Mouse (Mus musculus) monocyte, adult 2 months (primary cell): ENCODE results near the gene Mknk1.

Experiments used
- DNase-seq, 2 experiments: peaks; one replicate each; pipeline ENCODE4 v3.0.0; 2022; ENCODE audit warnings: low spot score in 2 of 2, low read depth in 1 of 2

The Mknk1 gene

DNA sequence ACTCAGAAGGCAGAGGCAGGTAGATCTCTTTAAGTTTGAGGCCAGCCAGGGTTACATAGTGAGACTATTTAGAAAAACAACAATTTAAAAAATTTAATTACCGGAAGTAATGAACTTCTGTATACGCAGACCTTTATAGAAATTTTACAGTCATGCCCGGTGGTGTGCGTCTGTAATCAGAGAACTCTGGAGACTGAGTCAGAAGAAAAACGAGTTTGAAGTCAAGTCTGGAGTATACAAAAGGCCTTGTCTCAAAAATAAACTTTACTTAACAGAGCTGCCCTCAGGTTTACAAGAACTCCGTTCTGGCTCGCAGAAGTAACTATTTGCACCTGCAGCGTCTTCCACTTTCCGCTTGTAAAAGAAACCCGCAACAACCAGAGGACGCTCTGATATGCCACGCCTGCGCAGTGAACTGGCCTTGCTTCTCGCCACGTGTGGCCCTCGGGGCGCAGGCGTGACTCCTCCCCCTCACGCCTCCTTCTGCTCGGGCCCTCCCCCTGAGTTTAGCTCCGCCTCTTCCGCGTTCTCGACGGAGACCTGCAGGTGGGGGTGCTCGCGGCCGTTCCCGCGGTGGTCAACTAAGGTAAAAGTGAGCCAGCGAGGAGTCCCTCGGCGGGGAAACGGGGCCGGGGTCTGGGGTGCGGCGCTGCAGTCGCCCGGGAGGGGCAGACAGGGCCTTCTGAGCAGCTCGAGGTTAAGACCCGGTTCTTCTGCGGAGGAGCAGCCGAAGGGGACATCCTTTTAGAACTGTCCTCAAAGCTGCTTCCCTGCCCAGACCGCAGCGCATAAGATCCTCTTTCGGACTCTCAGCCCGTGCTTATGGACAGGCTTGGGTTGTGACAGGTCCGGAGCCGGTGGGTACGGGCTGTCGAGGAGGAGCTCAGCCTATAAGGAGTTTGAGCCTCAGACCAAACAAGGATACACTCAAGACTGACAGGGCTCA, at the start of gene Mknk1:
TSS of gene Mknk1 (plus strand) at position 503 of the 946 bp plus-strand sequence.
- DNase-seq = peak; percentile 74 to 87

DNA sequence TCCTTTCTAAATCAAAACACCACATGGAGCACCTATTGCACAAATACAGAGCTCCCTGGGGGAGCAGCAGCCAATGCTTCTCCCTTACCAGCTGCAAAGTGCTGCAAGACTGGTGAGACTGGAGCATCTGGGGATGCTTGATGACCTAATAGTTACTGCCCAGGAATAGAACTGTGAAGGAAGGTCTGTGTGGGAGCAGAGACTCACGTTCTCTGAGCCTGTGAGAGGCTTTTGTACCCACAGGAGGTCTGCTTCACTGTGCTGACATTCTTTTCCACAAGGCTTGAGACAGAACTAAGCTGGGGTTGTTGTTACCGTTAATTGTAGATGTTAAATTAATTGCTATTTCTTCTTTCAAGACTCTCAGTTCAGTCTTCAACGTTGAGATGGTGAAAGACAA, 48.1 kb upstream of the Mknk1 start:
- no peak for DNase-seq

DNA sequence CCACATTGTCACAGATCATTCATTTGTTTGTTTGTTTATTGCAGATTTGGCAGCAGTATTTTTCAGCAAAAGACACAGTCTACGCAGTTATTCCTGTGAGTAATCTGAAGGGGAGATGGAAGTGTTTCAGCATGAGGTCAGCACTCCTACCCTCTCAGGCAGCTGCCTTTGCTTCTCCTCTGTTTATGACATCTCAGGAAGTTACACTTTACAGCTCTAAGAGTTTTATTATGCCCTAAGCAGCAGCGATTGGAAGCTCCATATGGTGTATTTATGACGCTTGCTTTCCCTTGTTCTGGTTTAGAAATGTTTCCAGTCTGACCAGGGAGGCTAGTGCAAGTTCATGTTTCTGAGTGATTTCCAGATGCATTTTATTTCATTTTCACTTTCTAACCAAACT, 43.6 kb upstream of the Mknk1 start:
- DNase-seq = no peak

DNA sequence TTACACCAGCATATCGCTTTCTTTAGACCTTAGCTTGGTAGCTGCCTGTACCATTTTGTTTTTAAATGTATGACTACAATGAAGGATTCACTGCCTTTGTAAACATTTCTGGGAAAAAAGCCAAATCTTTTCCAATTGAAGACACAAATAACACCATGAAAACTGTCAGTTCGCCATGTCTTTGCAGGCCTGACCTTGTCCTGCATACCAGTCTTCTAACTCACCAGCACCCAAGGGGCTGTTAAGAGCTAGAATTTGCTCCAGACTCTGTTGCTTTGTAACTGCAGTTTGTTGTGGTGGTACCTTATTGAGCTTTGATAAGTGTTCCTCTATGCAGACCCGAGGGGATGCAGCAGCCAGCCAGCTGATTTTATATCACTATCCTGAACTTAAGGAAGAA, 39.0 kb upstream of the Mknk1 start:
- DNase-seq = no peak

DNA sequence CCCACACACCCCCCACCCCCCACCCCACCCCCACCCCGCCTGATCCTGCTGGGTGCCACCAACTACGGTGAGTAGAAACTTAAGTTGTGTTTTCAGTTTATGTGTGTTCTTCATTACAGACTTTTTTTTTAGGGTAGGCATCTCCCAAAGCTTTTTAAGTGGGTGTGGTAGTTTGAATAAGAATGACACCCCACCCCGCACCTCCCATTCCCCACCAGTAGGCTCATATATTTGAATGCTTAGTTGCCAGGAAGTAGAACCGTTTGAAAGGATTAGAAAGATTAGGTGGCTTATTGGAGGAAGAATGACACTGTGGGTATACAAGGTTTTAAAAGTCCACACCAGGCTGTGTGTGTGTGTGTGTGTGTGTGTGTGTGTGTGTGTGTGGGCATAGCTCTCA, 26.7 kb upstream of the Mknk1 start:
- no peak for DNase-seq

DNA sequence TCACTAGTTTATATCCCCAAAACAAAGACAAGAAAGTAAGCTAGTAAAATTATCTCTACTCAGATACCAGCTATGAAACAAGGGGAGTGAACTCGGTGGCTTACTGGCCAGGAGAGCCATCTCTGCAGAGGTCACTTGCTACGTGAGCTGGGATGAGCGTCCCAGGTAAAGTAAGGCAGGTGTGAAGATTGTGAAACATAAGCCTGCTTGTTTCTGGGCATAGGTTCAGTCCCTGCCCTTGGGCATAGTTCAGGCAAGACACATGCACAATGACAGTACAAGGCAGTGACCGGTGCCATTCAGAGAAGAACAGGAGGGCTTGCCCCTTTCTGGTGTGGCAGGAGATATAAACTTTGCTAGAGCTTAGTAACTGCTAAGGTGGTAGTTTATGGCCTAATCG, 23.4 kb upstream of the Mknk1 start:
- DNase-seq = no peak

DNA sequence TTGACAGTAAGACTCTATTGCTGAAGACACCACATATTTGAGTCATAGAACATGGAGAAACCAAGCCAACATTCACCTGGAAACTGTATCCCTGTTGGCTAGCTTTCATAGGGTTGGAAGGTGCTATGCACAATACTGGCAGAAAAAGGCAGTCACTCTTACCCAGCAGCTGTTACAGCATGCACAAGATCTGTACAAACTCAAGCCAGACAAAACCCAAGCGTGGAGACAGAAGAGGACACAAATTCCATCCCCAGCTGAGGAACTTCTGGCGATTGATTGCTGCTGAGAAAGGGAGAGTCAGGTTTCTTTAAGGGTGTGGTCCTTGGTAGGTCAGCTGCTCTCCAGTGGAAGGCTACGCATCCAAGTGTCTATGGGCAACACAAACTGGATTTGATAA, 18.8 kb upstream of the Mknk1 start:
- DNase-seq = no peak

DNA sequence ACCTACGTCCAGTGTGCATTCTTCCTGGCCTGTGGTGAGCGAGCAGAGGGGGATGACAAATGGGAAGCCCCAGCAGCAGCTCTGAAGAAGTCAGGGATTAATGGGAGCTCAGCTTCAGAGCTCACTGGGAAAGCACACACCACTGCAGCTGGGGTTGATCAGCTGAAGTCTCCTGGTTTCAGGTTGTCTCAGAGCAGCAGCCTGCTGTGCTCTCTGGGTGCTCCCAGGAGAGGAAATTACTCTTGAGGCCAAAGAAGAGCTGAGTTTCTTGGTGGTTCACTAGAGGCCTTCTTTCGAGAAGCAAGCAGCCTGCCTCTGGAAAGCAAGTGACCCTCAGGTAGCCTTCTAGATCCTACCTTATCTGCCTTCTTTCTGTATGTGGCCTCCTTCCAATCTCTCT, 18.1 kb upstream of the Mknk1 start:
- no peak for DNase-seq

DNA sequence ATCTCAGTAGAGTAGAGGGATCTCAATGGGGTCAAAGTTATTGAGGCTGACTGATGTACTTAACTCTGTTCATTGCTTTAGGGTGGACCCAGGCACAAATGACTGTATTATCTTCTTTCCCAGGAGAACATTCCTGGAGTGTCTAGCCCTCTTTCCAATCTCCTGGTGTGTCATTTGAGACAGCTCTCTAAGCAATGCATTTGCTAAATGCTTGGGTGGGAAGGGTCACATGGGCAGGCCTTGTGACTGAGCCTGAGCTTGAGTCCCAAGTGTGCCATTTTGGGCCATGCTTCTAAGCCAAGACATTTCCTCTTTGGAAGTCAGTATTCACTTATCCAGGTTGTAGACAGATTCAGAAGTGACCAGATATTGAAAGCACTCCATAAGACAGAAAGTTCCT, 17.6 kb upstream of the Mknk1 start:
- no peak for DNase-seq

DNA sequence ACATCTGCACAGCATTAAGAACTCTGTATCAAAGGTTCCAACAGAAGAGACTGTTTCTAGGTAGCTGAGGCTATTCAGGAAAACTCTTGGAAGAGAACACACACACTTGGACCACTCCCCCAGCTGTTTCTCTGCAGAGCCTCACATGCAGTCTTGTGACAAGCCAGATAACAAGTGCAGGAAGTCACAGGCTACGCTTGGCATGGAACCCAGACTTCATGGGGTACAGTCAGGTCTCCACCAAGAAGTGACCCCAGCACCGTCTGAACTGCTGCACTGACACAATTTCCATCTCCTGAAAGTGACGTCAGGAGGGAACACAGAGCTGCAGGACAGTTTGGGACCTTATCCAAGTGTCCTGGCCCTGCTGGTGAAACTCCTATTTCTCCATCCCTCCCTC, 17.1 kb upstream of the Mknk1 start:
- DNase-seq = no peak

DNA sequence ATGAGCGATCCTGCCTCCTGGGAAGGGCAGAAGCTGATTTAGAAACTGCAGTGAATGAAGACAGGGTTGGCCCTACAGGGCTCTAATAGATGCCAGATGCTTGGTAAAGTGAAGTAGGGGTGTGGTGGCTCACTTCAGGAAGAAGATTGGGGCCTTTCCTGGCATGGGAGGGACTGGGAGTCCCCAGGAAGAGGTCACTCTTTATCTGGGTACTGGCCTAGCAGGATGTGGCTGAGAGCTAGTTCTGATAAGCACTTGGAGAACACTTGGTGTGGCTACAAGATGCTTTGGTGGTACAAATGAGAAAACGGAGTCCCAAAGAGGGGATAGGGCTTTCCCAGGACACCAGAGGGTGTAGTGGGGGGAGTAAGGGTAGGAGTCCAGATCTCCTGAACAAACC, 14.8 kb upstream of the Mknk1 start:
- no peak for DNase-seq

DNA sequence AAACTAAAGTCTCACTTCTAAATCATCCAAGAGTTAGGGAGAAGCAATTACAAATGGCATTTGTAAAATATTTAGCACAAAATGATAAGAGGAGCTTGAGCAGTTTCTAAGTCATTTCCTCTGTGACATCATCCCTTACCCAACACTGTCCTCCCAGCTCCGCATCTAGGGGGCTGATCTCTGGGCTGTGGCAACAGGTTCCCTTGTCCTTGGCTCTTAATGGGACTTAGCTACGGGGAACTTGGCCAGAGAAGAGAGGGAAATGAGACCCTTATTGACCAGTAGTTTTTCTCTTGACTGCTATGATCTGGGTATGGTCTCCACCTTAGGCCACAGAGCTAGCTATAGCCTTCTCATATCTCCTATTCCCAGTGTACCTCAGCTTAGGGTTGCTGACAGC, 13.7 kb upstream of the Mknk1 start:
- no peak for DNase-seq

DNA sequence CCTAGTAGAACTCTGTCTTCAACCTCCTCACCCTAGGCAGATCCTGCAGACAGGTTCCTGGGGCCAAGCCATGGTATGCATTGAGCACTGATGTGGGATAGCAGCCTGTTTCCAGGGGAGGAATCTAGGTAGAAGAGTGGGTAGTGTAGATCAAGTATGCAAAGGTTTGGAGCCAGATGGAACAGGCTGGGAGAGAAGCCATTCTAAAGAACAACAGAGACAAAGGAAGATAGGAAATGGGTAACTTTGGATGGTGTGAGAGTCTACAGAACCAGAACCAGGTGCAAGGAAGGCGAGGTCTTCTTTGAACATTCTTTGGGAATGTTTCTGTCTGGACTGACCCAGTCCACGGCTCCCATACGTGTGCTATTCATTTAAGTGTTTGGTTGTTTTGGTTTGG, 11.9 kb upstream of the Mknk1 start:
- DNase-seq = no peak

DNA sequence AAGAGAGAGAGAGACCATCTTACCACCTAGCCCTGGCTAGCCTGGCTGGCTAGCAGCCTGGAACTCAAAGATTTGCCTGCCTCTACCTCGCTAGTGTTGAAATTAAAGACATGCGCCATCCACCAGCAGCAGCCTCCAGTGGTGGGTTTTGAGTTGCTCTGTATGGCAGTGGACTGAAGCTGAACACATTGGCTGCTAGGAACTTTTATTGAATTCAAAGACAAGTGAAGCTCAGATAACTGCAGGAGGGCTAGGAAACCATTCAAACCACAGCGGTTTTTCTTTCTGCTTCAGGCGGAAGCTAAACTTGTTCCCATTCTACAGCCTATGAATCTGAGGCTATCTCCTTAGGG, 11.5 kb upstream of the Mknk1 start:
- DNase-seq = no peak

DNA sequence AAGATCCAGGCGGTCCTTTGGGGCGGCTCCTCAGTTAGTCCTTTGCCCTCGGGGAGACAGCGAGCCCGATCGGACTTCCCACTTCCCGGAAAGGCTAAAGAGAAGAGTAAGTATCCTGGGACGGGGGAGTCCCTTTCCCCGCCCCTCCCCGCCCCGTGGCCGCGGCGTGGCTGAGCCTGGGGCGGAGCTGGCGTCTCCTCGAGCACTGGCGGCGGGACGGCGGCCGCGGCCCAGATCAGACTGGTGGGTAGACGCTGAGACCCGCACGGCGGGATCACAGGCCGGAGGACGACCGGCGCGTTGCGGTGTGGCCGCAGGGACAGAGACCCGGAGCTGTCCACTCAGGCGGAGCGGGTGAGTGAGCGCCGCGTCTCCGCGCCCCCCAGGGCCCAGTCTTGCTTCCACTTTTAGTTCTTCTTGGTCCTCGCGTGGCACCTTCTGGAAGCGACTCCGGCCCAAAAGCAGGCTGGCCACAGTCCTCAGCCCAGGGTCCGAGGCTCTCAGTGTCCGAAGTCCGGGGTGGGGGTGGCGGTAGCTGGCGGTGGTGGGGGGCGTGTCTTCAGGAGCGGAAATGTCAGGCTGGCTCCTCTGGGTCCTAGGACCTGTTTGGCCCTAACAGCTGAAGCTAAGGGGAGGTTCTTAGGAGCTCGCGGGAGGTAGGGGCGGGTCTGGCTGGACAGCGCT, 11.0 kb upstream of the Mknk1 start, which contains the start of gene Mob3c:
TSS of gene Mob3c (plus strand) at position 205 of the 684 bp plus-strand sequence.
- peak in 1 of 2 experiments; percentile 29 for DNase-seq

DNA sequence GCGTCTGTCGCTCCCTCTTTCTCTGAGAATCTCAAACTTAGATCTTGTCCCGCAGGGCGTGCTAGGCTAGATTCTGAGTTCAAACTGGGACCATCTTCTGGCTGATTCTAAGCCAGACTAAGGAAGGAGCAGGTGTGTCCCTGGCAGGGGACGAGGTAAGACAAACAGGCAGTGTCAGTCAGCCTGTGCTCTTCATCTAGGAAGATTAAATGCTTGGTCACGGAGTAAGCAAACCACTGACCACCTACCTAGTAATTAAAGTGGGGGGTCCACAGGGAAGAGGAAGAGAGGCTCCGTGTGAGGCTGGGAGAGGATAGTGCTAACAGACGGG, 10.5 kb upstream of the Mknk1 start:
- DNase-seq = no peak

DNA sequence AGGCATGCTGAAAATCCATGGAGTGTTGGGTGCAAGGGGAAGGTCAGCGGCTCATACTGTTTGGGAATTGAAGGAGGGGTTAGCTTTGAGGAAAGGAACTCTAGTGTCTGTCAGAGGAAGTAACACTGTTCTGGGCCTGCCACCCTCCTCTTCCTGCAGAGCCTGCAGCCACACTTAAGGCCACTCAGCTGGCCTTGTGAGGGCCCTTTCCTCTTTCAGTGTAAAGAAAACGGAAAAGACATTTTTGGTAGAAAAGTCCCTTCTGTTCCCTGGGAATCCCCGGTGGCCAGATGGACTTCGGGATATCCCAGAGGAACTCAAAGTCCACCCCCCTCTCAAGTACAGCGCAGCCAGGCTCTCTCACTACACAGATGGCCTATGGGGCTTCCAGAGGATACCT, 8.5 kb upstream of the Mknk1 start:
- DNase-seq = no peak

DNA sequence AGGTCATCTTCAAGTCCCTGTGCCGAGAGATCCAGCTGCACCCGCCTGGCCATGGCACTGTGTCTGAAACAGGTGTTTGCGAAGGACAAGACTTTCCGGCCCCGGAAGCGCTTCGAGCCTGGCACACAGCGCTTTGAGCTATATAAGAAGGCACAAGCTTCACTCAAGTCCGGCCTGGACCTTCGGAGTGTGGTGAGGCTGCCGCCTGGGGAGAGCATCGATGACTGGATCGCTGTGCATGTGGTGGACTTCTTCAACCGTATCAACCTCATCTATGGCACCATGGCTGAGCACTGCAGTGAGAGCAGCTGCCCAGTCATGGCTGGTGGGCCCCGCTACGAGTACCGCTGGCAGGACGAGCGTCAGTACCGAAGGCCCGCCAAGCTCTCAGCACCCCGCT, 7.8 kb upstream of the Mknk1 start:
- DNase-seq = no peak

DNA sequence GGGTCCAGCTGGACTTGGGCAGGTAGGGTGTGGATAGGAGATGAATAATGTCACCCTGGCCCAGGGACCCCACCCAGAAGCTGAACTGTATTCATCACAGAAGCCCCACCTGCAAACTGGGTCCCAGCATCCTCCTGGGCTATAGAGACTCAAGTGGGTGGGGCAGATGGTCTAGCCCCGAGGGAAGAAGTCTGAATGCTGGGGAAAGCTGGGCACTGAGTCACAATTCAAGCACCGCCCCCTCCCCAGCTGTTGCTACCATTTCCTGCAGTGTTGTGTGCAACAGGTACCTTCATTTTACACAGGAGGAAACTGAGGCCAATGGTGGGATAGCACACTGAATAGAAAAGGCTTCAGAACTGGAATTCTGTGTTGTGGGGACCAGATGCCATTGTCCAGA, 7.0 kb upstream of the Mknk1 start:
- DNase-seq = no peak

DNA sequence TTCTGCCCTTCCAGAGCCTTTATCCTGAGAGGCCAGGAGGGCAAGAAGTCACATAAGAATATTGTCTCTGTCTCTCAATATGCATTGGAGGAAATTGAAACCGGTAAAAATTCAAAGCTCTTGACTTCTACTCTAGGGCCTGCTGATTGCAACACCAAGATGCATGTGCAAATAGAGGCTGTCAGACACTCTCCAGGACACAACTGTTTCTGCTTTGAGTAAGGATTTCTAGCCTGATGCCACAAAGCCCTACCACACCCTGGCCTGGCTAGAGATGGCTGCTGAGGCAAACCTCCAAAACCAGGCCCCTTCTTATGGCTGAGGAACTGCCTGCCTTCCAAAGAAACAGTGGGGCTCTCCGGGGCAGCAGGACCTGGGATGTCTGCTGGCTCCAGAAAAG, 3.4 kb upstream of the Mknk1 start:
- peak in 1 of 2 experiments; percentile 3 for DNase-seq

DNA sequence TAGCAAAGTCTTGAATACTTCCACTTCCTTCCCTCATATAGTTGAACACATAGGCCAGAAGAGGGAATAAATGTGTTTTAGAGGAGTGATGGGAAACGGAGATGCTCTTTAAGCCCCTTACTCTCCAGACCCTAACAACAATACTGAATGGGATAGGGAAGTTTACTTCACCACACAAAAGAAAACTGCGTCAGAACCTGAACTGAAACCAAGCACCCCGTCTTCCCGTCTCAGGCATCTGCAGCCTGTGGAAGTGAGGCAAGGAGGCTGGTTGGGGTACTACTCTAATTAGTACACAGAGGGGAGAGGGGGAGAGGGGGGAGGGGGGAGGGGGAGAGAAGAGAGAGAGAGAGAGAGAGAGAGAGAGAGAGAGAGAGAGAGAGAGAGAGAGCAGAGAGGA, 802 bp upstream of the Mknk1 start:
- DNase-seq = peak in 1 of 2 experiments; percentile 6

DNA sequence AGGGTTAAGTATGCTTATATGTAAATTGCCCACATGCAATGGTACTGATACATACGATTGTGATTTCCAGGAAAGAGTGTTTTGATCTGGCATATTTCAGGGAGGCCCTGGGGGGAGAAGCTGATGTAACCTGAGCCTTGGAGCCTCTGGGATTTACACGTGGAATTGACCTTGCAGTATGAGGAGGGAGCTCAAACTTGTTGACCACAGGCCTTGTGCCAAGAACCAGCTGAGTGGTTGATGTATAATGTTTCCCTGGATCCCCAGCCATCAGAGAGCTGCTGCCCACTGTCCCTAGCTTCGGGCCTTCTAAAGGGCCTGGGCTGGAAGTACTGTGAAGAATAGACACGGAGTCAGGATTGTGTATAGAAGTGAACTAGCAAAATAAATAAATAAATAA, 958 bp downstream of the Mknk1 start:
- no peak for DNase-seq

DNA sequence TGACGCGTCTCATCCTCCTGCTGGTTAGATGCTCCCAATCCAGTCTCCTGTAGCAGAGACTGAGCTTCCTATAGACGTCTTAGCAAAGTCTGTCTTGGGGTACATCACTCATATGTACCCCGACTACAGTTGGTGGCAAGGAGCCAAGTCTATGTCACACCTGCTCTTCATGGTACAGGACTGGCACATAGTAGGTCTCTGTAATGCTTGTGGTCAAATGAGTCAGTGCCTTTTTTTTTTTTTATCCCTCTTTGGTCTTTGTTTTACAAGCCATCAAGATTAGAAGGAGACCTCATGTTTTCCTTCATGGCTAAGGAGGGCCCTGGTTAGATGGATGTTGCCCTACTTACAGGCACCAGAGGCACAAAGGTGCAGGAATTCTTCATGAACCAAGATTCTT, 1.8 kb downstream of the Mknk1 start:
- DNase-seq = no peak
